Mouse (Mus musculus) fat pad, adult 2 months (tissue): Measurements from ENCODE around the gene Car5a.

Source experiments
- DNase-seq: peaks from one replicate; pipeline ENCODE4 v3.0.0-alpha.2; 2011; ENCODE audit warnings: low read depth, low spot score; ENCODE audit errors: extremely low read depth

Car5a gene

DNA sequence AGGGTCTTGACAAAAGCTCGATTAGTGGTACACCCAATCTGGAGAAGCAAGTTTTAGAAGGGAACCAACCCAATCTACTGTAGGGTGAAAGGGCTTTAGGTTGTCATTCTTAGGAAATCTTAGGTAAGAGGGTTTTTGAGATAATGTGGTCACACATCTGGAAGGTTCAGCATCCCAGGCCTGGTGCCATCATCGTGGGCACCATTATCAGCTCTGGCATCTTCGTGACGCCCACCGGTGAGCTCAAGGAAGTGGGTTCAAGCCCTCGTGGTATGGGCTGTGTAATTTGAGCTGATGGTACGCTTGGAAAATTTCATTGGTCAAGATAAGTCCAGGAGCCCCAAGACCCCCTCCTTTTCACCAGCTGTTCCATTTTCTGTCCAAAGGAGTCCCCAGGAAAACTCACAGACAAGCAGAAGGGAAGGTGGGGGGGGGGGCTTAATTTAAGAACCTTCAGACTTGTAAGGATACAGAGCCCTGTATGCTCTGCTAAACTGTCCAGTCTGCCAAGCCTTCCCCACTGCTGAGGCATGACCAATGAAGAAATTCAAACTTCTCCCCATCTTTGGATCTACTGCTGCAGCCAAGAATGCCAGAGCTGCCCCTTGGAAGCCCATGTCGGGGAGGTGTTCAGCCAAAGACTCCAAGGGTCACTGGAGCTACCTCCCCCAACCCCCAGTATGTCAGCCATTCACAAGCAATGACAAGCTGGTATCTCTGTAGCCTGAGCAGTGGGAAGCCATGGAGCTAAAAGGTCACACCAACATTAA lies 36.1 kb downstream of the Car5a start:
- DNase-seq, result no peak

DNA sequence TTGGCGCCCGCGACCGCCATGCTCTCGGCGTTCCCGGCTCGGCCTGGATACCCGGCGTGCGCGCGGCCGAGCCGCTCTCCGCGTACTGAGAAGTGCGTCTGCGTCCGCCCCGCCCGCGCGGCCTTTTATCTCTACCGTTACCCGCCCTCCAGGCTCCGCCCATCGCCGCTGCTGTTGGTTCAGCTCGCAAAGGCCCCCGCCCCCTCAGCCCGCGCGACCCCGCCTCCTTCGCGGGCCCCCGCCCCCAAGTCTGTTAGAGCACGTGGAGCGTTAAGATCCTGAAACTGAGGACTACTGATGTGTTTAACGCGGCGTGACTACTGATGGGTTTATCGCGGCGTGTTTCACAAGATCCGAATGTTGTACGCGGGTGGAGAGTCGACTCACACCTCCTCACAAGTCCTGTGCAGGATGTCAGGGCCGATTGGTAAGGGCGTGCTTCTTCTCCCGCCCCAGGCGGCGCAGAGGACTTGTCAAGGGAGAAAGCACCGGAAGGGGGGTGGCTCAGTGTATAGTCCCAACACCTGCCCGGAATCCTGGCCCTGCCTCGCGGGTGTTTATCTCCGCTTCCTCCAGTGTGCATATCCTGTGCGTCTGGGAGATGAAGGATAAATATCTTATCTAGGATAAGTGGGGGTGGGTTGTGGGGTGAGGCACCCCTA lies 37.0 kb downstream of the Car5a start, which contains the start of gene Slc7a5:
Slc7a5 (minus strand) TSS at position 108 of the 662 bp plus-strand sequence.
- no peak for DNase-seq

GRCm38 (mm10) chr8:121906542-121907512 lies 37.9 kb downstream of the Car5a start:
- DNase-seq, result no peak

DNA sequence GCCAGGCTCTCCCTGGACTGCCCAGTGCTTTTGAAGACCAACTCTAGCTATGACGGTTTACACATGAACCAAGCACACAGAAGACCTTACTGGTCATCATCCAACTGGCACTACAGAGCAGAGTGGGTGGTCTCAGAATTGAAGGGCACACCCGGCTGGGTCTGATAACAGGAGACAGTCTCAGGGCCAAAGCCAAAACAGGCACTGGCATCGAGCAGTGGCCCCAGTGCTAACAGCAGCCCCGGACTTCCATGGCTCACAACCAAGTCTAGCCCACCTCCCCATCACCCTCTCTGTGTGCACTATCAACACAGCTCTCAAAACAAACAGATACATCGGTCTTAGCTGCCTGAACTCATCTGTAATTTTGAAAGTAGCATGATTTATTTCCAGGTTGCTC lies 38.8 kb downstream of the Car5a start:
- DNase-seq, result no peak

DNA sequence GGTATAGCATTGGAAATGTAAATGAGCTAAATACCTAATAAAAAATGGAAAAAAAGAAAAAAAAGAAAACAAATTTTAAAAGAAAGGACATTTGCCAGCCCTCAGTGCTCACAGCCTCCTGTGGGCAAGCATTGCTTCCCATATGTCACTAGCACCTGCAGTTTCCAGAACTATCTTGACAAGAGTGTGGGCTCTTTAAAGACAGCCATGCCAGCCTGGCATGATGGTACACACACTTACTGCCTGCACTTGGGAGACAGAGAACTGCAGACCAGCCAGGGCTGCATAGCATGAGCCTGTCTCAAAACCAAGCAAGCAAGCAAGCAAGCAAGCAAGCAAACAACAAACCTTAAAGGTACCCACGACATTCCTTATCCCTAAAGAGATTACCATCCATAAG lies 39.3 kb downstream of the Car5a start:
- no peak for DNase-seq

GRCm38 (mm10) chr8:121904999-121905398 lies 39.7 kb downstream of the Car5a start:
- DNase-seq, result no peak

DNA sequence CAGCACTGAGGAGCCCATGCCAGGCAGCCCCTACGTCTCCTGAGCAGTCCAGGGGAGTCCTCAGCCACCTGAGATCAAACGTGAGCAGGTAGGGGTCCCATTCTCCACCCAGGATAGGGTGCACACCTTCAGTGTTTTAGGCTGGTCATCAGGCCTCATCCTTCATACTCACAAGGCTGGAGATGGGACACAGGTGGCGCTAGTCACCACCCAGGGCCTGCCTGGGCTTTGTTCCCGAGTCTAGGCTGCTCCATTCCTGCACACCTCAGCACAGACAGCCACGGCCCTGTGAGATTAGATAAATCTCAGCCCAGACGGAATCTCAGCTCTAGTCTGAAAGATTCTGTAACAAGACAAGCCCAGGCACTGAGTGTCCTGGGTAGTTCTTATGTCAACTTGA lies 40.7 kb downstream of the Car5a start:
- no peak for DNase-seq

DNA sequence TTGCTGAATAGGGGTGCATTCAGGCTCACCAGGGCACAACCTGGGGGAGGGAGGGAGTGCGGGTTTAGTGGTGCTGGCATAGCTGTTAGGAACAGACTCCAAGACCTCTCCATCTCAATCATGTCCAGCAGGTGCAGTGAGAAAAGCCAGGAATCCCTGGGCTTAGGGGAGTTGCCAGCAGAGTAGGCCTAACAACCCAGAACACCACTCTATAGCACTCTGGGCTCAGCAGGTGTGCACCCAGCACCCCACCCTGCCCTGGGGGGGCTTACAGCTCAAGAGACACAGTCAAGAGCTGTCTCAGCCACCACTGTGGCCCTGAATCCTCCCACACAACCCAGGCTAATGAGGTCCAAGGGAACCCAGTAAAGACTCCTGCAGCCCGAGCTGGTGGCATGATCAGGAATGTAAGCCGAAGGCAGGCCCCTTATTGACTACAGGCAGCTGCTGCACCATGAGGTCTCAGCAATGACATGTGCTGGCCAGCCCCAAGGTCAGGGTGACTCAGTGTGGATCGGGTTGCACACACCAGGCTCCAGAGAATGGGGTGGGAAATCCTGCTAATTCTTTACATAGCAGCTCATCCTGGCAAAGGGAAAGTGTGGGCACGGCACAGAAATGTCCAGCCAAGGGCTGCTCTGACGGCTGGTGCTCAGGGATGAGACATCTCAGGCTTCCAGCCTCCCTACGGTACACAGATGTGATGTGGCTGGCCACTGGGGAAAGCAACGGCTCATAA lies 43.0 kb downstream of the Car5a start:
- no peak for DNase-seq

- no peak for DNase-seq
Measured at GRCm38 (mm10) chr8:121899180-121900044, 45.3 kb downstream of the Car5a start.

GRCm38 (mm10) chr8:121898401-121898931 lies 46.2 kb downstream of the Car5a start:
- peak; percentile 67 for DNase-seq

- DNase-seq, result no peak
Measured at GRCm38 (mm10) chr8:121897871-121898381, 46.8 kb downstream of the Car5a start.

DNA sequence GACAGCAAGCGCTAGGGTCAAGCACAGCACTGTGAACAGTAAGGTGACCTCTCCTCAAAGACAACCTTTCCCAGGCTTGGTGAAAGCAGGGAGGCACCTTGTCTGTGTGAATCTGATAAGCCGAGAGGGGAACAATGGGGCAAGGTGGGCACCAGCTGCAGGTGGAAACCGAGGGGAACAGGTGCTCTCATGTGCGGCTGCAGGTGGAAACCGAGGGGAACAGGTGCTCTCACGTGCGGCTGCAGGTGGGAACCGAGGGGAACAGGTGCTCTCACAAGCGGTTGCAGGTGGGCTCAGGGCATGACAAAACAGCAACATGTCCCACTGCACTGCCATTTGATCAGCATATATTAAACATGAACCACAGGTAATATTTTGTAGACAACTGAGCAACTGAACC lies 47.5 kb downstream of the Car5a start:
- no peak for DNase-seq

- no peak for DNase-seq
Measured at GRCm38 (mm10) chr8:121896476-121897145, 48.1 kb downstream of the Car5a start.

DNA sequence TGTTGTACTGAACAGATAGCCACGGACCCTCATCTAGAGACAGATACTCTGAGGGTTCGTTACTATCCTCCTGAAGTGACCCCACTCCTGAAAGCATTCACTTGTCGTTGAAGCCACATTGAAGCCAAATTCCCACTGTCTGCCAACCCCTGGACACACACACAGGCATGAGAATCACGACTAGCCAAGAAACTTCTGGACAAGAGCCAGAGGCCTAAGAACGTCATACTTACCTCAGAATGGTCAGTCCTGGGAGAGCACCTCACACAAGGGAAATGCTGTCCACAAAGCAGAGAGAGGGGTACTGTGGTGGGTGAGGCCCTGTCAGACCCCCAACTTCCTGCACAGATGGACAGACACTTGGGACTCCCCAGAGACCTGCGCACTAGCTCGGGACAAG lies 48.8 kb downstream of the Car5a start:
- no peak for DNase-seq

DNA sequence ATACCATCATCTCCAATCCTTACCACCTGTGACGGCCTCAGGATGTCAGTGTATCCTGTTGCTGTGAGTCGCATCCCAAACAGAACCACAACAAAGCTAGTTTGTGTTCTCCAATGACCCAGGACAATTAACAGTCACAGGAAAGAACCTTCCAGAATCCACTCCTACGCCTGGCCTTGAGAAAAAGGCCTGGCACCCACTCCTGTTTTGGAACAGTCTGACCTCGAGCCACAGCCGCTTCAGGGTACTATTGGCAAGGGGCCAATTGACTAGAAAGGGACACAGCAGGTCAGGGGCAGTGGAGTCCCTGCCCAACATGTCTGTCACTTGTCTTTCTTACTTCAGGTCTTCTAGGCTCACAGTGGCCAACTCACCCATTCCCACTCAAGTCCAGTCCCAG lies 51.8 kb downstream of the Car5a start:
- no peak for DNase-seq

GRCm38 (mm10) chr8:121889810-121890785 lies 54.6 kb downstream of the Car5a start:
- no peak for DNase-seq

DNA sequence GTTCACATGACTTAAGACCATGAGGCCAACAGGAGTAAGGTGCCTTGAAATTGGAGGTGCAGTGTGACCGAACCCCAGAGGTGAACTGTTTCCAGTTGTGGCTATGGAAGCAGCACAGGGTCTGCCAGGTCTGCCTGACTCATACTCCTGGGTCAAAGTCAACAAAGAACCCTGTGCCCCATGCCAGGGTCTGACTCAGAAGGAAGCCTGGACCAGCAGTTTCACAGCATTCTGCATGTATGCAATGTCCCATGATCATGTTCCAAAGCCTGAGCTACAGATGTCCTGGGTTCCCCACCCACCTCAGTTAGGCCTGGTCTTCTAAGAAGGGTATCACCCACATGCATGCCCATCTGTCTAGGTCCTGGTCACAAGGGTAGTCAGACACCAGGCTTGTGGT lies 55.4 kb downstream of the Car5a start:
- DNase-seq, result no peak

DNA sequence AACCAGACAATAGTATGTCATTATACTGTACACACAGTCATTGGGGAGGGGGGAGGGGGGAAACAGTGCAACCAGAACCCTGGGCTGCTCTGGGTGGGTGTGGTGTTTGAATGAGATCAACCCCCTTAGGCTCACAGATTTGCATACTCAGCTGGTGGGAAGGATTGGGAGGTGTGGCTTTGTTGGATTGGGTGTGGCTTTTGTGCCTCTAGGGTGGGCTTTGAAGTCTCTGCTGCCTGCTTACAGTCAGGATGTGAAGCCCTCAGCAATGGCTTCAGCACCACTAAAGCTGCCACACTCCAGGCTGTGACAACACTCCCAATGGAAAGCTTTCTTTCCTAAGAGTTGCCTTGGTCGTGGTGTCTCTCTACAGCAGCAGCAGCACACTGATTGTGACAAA lies 57.2 kb downstream of the Car5a start:
- DNase-seq, result no peak
